Mouse (Mus musculus): Measurements from ENCODE around the gene Shc3.

Shc3 gene

GRCm38 (mm10) chr13:51417796-51418195, 151.4 kb downstream of the Shc3 start:
- DNase-seq (ENCODE audit: low spot score in 2 of 2) = no peak

DNA sequence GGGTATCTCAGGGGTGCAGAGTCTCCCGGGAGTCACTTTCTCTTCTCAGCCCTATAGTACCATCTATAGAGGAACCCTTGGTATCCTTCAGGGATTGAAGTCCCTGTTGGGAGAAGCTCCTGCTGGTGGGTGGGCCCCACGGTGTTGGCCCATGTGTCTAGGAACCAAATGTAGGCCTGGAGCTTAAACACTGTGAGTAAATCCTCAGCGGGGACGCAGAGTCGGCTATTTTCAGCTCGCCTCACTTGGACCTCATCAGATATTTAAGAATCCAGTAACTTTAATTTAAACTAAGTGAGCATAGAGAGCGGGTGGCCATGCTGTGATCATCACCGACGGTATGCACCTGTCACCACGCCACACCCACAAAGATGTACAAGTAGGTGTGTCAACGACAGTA, 152.5 kb downstream of the Shc3 start:
- no peak for DNase-seq (ENCODE audit: low spot score in 2 of 2)

GRCm38 (mm10) chr13:51413461-51413860, 155.8 kb downstream of the Shc3 start:
- peak in 1 of 2 experiments; percentile 65 for DNase-seq (ENCODE audit: low spot score in 2 of 2)

GRCm38 (mm10) chr13:51411696-51412430, 157.4 kb downstream of the Shc3 start:
- no peak for DNase-seq (ENCODE audit: low spot score in 2 of 2)

DNA sequence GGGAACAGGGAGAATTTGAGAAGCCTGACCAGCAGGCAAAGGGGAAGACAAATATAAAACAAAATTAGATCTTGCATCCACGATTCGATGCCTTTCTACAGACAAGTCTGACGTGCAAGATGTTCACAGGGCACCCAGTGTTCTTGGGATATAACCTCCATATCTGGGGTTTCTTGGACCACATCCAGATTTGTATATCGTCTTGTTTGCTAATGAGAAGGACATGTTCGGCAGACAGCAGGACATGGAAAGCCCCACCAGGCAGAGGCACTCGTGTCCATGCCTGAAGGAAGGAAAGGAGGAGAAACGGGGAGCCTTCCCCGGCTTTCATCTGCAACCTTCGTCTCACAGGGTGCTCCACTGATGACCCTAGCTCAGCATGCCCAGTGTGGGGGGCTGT, 158.0 kb downstream of the Shc3 start:
- DNase-seq (ENCODE audit: low spot score in 2 of 2) = no peak

- no peak for DNase-seq (ENCODE audit: low spot score in 2 of 2)
Measured at GRCm38 (mm10) chr13:51409936-51410481, 159.2 kb downstream of the Shc3 start.

DNA sequence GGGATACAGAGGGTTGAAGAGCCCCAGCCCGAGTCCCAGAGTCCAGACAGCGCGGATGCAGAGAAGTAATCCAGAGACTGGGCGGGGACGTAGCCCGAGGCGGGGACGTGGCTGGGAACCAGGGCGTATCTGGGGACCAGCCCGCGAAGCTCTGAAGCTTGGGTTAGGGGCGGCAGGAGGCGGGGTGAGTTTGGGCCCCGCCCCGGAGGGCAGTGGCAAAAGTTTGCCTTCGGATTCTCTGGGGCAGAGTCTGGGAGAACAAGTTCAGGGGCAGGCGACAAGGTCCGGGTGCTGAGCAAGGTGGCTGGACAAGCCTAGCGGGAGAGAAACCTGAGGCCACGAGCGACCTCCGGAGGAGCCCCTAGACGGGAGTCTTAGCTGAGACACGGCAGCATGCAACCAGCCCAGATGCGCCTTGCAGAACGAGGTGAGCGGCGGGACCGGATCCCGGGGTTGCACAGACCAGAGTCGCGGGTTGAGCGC, 160.7 kb downstream of the Shc3 start, which contains the start of gene S1pr3:
S1pr3 (plus strand) TSS at position 121 of the 483 bp plus-strand sequence.
- peak in 1 of 2 experiments; percentile 46 for DNase-seq (ENCODE audit: low spot score in 2 of 2)

GRCm38 (mm10) chr13:51407541-51408217, 161.5 kb downstream of the Shc3 start:
- no peak for DNase-seq (ENCODE audit: low spot score in 2 of 2)

DNA sequence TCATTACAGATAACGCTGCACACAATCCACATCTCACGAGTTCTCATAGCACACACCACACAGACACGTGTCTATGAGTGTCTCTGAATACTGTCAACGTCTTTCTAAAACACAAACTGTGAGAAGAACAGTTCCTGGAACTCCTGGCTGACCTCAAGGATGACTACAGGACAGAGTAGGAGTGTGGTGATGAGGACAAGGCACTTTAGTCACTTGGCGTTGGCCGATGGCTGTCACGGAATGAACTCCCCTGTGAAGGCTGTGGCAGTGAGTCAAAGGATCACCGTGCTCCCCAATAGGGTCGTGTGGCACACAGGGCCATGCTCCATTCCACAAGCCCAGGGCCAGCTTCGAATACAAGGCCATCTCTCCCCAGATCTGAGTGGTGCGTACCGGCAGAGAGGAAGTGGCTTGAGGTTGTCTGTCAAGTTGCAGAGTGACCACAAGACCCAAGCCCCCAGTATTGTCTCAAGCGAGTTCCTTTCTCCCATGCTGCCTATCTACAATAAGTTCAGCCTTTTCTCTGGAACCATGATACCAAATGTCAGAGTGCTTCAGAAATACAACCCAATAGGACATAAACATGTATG, 163.4 kb downstream of the Shc3 start:
- no peak for DNase-seq (ENCODE audit: low spot score in 2 of 2)

GRCm38 (mm10) chr13:51404566-51404965, 164.7 kb downstream of the Shc3 start:
- no peak for DNase-seq (ENCODE audit: low spot score in 2 of 2)

DNA sequence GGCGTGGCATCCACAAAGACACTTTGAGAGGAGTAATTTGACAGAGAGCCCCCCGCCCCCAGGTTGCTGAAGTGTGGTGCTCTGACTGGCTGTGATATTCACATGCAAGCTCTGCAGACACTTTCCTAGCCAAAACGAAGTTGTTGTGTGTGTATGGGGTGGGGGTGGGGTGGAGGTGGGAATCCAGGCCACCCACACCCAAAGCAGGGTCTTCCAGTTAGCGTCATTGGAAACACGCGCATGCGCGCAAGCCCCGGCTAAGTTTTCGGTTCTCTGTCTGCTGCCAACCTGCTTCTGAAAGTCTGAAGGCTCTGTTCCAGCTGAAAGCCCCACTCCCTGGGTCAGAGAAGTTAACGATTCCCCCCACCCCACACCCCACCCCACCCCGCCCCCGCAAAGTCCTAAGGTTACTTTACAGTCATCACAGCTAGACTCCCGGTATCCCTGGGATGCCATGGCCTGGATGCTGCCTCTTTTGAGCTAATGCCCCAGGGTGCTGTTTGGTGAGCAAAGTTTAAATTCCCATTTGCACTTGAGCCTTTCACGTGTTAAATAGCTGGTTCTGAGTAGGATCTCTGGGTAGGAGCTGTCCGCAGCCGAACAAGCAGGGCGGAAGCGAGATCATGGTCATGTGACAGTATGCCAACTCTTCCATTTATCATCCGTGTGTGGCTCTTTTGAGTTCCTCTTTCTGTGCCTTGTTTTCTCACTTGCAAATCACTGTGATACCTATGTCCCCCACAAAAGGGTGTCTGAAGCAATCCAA, 168.3 kb downstream of the Shc3 start:
- DNase-seq (ENCODE audit: low spot score in 2 of 2) = peak in 1 of 2 experiments; percentile 64

DNA sequence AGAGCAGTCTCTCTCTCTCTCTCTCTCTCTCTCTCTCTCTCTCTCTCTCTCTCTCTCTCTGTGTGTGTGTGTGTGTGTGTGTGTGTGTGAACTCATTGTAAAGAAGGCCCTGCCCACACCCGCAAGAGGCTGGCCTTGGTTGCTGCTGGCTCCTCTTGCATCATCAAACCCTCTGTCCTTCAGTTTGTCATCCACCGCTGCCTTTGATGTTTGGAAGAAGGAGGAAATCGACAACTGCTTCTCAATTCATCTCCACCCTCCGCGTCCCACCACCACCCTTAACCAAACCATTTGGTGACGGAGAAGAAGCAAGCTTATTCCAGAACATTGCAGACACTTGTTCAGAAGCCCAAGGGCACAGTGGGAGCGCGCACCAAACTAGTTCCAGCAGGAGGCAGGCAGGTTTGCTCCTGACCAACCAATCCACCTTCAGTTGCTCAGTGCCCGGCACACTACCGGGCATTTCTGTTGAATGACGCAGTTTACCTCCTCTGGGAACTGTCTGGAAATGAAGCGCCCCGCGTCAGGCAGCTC, 169.0 kb downstream of the Shc3 start:
- peak in 1 of 2 experiments; percentile 22 for DNase-seq (ENCODE audit: low spot score in 2 of 2)

DNA sequence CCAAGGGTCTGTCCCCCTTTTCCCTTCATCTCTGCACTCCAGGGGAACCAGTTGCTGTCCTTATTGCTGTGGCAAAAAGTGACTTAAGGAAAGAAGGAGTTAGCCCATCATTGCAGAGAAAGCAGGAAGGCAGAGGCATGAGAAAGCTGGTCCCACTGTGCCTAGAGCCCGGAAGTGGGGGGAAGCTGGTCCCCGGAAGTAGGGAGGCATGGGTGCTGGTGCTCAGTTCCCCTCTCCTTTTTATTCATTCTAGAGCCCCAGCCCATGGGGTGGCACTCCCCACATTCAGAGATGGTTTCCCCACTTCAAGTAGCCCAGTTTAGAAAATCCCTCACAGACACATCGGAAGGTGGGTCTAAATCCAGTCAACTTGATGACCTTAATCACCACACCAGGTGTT, 169.7 kb downstream of the Shc3 start:
- no peak for DNase-seq (ENCODE audit: low spot score in 2 of 2)

- DNase-seq (ENCODE audit: low spot score in 2 of 2) = no peak
Measured at GRCm38 (mm10) chr13:51397861-51398260, 171.4 kb downstream of the Shc3 start.

DNA sequence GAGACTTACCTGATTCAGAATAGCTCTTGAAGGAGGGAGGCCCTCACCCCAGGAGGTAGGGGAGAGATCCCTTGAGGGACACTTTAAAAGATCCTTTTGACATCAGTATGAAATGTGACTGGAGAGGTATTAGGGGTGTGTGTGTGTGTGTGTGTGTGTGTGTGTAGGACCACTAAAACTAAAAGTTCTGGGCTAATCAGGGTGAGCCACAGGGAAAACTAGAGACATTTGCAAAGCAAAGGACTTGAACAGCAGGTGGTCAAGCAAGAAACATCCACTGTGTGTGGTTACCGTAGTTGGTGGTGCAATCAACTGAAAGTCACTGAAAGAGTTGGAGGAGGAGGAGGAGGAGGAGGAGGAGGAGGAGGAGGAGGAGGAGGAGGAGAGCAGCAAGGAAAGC, 177.0 kb downstream of the Shc3 start:
- no peak for DNase-seq (ENCODE audit: low spot score in 2 of 2)

DNA sequence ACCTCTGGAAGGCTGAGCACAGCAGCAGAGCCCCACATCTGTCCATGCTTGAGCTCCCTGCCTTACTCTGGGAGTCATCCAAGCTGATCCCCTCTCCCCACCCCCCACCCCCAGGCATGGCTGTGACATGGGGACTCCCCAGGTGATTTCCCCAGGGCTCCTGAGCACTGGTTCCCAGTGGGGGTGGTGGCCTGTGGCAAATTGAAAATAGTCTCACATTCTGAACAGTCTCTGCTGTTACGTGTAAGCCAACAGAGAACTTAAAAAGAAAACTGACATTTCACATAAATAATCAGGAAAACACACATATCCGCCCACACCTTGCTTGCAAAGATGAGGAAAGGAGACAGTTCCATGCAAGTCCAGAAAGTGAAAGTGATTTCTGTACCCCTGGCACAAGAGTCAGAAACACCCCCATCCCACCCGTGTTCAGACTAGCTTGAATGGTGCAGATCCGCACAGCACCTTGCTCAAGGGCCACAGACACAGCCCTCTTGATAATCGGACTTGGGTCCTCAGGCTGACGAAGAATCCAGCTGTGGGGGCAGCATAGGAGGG, 177.8 kb downstream of the Shc3 start:
- no peak for DNase-seq (ENCODE audit: low spot score in 2 of 2)

DNA sequence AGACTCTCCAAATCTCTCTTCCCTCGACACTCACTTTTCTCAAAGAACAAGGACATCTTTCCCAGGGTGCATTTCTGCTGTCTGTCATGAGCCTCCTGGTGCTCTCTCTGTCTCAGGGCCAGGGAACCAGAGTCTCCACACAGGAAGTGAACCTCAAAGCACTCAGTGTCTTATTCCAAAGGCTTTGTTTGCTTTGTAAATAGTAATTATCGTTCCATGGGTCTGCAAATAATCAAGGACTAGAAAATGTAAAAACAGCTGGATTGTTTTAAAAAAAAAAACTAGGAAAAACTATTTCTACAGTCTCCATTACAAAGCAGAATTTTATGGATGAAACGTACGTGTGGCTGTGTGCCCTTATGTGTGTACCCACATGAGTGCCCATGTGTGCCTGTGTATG, 178.8 kb downstream of the Shc3 start:
- DNase-seq (ENCODE audit: low spot score in 2 of 2) = no peak

DNA sequence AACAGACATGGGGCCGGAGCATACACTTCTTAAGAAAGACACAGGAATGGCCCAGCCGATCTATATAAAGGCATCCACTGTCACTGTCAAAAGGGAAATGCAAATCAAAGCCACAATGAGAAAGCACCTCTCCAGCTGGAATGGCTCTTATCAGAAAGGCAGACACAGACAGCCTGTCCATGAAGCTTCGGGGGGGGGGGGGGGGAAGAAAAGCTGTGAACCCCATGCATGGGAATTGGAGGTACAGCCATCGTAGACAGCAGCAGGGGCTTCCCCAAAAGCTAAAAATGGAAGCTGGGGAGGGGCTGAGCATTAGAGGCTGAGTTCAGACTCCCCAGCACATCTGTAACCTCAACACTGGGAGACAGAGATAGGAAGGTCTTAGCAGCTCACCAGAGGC, 181.3 kb downstream of the Shc3 start:
- DNase-seq (ENCODE audit: low spot score in 2 of 2) = no peak

DNA sequence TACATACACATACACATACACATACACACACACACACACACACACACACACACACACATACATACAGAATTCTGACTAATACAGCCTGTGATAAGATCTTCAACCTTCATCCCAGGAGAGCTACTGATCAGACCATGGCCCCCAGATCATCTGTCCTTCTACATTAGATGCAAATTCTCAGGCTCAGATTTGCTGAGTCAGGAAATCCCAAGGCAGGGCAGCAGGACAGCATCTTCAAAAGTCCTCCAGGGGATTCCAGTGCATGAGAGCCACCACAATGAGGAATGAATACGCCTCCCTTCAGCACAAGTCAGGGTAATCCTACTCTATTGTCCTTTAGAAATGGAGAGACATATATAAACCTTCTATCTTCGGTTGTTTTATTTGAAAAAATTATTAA, 184.3 kb downstream of the Shc3 start:
- DNase-seq (ENCODE audit: low spot score in 2 of 2) = no peak

DNA sequence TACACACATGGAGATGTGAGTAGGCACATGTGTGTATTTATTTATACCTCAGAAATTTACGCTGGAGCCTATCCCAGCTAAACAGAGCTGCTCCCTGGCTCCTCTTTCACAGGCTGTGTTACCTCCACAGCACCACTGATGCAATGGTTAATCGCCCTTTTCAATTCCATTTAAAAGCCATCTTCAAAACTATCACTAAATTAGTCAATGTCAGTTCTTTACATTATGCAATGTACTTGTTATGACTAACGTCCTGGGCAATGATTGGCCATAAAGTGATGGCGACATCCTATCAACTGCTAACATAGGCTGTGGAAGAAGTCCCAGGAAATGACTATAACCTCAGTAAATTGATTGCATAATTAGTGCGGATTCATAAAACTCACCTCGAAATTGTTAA, 187.7 kb downstream of the Shc3 start:
- DNase-seq (ENCODE audit: low spot score in 2 of 2) = no peak

Data from spleen, postnatal 10 days (tissue).